Mouse (Mus musculus) midbrain, embryonic 15.5 days (tissue): ENCODE measurements around the gene Gm21319. TPM values are rescaled to one million over a fixed set of nuclear protein-coding genes. Genes with fewer than 3 reads are reported as not detected.
"Not testable (repeated sequence)": the region's sequence is repeated elsewhere in the genome, so short reads cannot be mapped to it uniquely, and the experiment has no call there.

Source experiments
- ATAC-seq: fragments of 200-750 bp; cut with Nextera tagmentation; replicated peaks from 2 replicates; pipeline ENCODE4 v1.8.0; 2017; ENCODE audit warnings: moderate TSS enrichment
- H3K27ac ChIP-seq: fragments of 300-500 bp; sonication (generic); 2 replicates; pipeline ENCODE4 v1.5.1; 2015; ENCODE audit warnings: mild to moderate bottlenecking, inconsistent platforms
- H3K27me3 ChIP-seq: fragments of 300-500 bp; sonication (generic); replicated peaks from 2 replicates; pipeline ENCODE4 v1.6.1; 2015; ENCODE audit warnings: inconsistent platforms
- H3K36me3 ChIP-seq: fragments of 300-500 bp; sonication (generic); replicated peaks from 2 replicates; pipeline ENCODE4 v1.6.1; 2015; ENCODE audit warnings: inconsistent platforms
- H3K4me1 ChIP-seq: fragments of 300-500 bp; sonication (generic); 2 replicates; pipeline ENCODE4 v1.6.1; 2015; ENCODE audit warnings: inconsistent platforms
- H3K4me2 ChIP-seq: fragments of 300-500 bp; sonication (generic); 2 replicates; pipeline ENCODE4 v1.6.1; 2015; ENCODE audit warnings: inconsistent platforms, mild to moderate bottlenecking, moderate library complexity
- H3K4me3 ChIP-seq: fragments of 300-500 bp; sonication (generic); 2 replicates; pipeline ENCODE4 v1.5.1; 2015; ENCODE audit warnings: mild to moderate bottlenecking, inconsistent platforms
- H3K9ac ChIP-seq: fragments of 300-500 bp; sonication (generic); 2 replicates; pipeline ENCODE4 v1.6.1; 2015; ENCODE audit warnings: mild to moderate bottlenecking, inconsistent platforms
- H3K9me3 ChIP-seq: fragments of 300-500 bp; sonication (generic); 2 replicates; pipeline ENCODE4 v1.6.1; 2016; ENCODE audit warnings: inconsistent platforms
- WGBS: fragments of 180-500 bp; shearing (Covaris S2); methylation state at CpG from one replicate; pipeline ENCODE4 v1.1.7; 2015; ENCODE audit warnings: mixed read lengths; 5-methylcytosine and 5-hydroxymethylcytosine counted together
- polyA plus RNA-seq: library from polyadenylated mRNA; unstranded; fragments of >200 nt; fragmentation: Nextera tagmentation; extraction: Ambion mirVana; gene quantifications from 2 replicates; pipeline ENCODE4 v1.2.1, GENCODE M21; 2015

Gene Gm21319
- polyA plus RNA-seq = not detected in 2 replicates

DNA sequence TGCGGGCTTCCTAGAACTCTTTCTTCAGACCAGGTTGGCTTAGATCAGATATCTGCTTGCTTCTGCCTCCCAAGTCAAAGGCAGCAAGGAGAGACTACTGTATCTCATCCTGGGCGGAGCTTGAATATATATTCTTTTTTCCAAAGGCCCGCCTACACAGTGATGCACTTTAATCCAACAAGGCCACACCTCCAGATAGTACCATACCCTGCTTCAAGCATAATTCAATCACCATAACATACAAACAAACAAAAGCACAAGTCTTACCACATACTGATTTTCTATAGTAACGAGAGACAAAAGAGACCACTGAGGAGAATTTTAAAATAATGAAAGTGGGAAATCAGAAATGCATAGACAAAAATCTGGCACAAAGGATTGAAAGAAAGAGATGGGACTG, at the start of gene Gm21319:
Gene Gm21319, minus strand, starts transcription at position 101 of the 400 bp plus-strand sequence.
- 90% methylated on average over 4 of the region's 4 CpGs for WGBS
- H3K4me1 ChIP-seq, H3K9me3 ChIP-seq, H3K36me3 ChIP-seq, H3K4me2 ChIP-seq, H3K9ac ChIP-seq, H3K4me3 ChIP-seq, H3K27ac ChIP-seq, ATAC-seq, H3K27me3 ChIP-seq: not testable (repeated sequence)

- H3K4me1 ChIP-seq, H3K36me3 ChIP-seq, H3K4me3 ChIP-seq, H3K9ac ChIP-seq, ATAC-seq, H3K27ac ChIP-seq, H3K4me2 ChIP-seq, H3K9me3 ChIP-seq, H3K27me3 ChIP-seq: not testable (repeated sequence)
- 81% methylated on average over 6 of the region's 6 CpGs for WGBS
Observed at GRCm38 (mm10) chr12:87816277-87816676, 40.7 kb upstream of the Gm21319 start, which contains the start of gene BB287469. TSS of gene BB287469 (plus strand) at chr12:87816577.

GRCm38 (mm10) chr12:87797971-87798370, 22.4 kb upstream of the Gm21319 start:
- not testable (repeated sequence) for H3K9me3 ChIP-seq, H3K27ac ChIP-seq, H3K9ac ChIP-seq, H3K4me2 ChIP-seq, H3K4me3 ChIP-seq, H3K27me3 ChIP-seq, ATAC-seq, H3K36me3 ChIP-seq, H3K4me1 ChIP-seq
- WGBS = 89% methylated on average over 5 of the region's 5 CpGs

GRCm38 (mm10) chr12:87795212-87795611, 19.7 kb upstream of the Gm21319 start, which contains the start of gene Gm21936:
TSS of gene Gm21936 (plus strand) at chr12:87795512.
- not testable (repeated sequence) for ATAC-seq, H3K4me3 ChIP-seq, H3K27ac ChIP-seq, H3K4me2 ChIP-seq, H3K36me3 ChIP-seq, H3K9ac ChIP-seq, H3K4me1 ChIP-seq, H3K27me3 ChIP-seq, H3K9me3 ChIP-seq
- 89% methylated on average over 1 of the region's 1 CpGs for WGBS

Other genes starting within 250 kb of the Gm21319 start
- not detected in 2 replicates for gene Oog1, start 173.1 kb downstream of the Gm21319 start, polyA plus RNA-seq
- gene Gm4027, start 156.9 kb downstream of the Gm21319 start, polyA plus RNA-seq = not detected in 2 replicates
- gene Gm16381, start 131.1 kb downstream of the Gm21319 start, polyA plus RNA-seq = not detected in 2 replicates
- not detected in 2 replicates for gene Gm21936, start 19.8 kb upstream of the Gm21319 start, polyA plus RNA-seq
- not detected in 2 replicates for gene BB287469, start 40.8 kb upstream of the Gm21319 start, polyA plus RNA-seq
- gene Gm2001, start 66.6 kb upstream of the Gm21319 start, polyA plus RNA-seq = not detected in 2 replicates
- not detected in 2 replicates for gene Gm2016, start 98.3 kb upstream of the Gm21319 start, polyA plus RNA-seq
- gene Gm2022, start 119.6 kb upstream of the Gm21319 start, polyA plus RNA-seq = not detected in 2 replicates
- gene Gm2035, start 144.1 kb upstream of the Gm21319 start, polyA plus RNA-seq = not detected in 2 replicates
- not detected in 2 replicates for gene Gm2042, start 178.3 kb upstream of the Gm21319 start, polyA plus RNA-seq
- gene Gm2075, start 236.1 kb upstream of the Gm21319 start, polyA plus RNA-seq = not detected in 2 replicates
- not detected in 2 replicates for gene Gm6803, start 243.0 kb upstream of the Gm21319 start, polyA plus RNA-seq